Mouse (Mus musculus) kidney, adult 2 months (tissue): ENCODE measurements around the gene Anks1.

Experiments used
- CTCF ChIP-seq: fragments of 200-500 bp; conservative IDR thresholded peaks from 2 replicates; pipeline ENCODE4 v1.5.1; 2011; ENCODE audit warnings: low read depth, mild to moderate bottlenecking, control low read depth, low read length, moderate library complexity, mixed read lengths; ENCODE audit not compliant: insufficient read depth, insufficient read length
- POLR2A ChIP-seq: fragments of 200-500 bp; IDR thresholded peaks from one replicate; pipeline ENCODE4 v1.6.1; 2011; ENCODE audit warnings: low read depth, low read length, control low read depth

DNA sequence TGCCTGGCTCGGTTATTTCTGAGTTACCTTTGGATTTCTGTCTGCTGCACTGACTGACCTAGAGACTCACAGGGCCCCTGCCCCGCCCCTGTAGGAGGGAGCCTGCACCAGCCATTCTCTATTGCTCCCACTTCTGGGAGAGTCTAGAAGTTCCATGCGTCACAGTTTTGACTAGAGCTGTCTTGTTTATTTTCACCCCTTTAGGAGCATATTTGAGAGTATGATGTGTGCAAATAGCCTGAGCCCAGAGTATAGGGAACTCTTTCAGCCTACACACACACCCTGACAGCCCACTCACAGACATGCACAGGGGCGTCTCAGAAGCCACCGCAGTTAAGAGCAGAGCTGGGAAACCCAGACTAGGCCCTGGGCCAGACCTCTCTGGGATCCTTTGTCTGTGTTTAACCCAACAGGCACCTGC is 116.4 kb downstream of the Anks1 start:
- TF ChIP-seq CTCF = no peak
- no peak for TF ChIP-seq POLR2A
